Mouse (Mus musculus) myocyte (in vitro differentiated cells): ENCODE measurements around the gene Rsph3b. TPM values are rescaled to one million over a fixed set of nuclear protein-coding genes. Genes with fewer than 3 reads are reported as not detected.
A peak's percentile ranks its signal among the peaks of the same experiment; 100 is the strongest.
"Not testable (repeated sequence)": the region's sequence is repeated elsewhere in the genome, so short reads cannot be mapped to it uniquely, and the experiment has no call there.

Experiments
- H3K27me3 ChIP-seq: one replicate; pipeline ENCODE4 v1.6.1; 2011; ENCODE audit not compliant: control insufficient read depth, insufficient read depth, insufficient read length
- H3K36me3 ChIP-seq: one replicate; pipeline ENCODE4 v1.6.1; 2011; ENCODE audit not compliant: control insufficient read depth, insufficient read depth
- H3K4me2 ChIP-seq: one replicate; pipeline ENCODE4 v1.6.1; 2011; ENCODE audit warnings: low read depth, control low read depth
- H3K4me3 ChIP-seq: one replicate; pipeline ENCODE4 v1.5.1; 2011; ENCODE audit warnings: mild to moderate bottlenecking, control low read depth, moderate library complexity
- H3K79me2 ChIP-seq: one replicate; pipeline ENCODE4 v1.6.1; 2011; ENCODE audit not compliant: control insufficient read depth, insufficient read depth
- H3ac ChIP-seq: one replicate; pipeline ENCODE4 v1.6.1; 2011; ENCODE audit not compliant: control insufficient read depth, insufficient read length
- MYOD1 ChIP-seq, 3 experiments: IDR thresholded peaks; one replicate each; pipeline ENCODE4 v1.6.1; 2011; ENCODE audit warnings: control low read depth in 2 of 3, low read depth in 2 of 3, mild to moderate bottlenecking in 2 of 3, moderate library complexity in 1 of 3; ENCODE audit not compliant: insufficient read length in 2 of 3, control insufficient read depth in 1 of 3
- MYOG ChIP-seq, 3 experiments: IDR thresholded peaks; one replicate each; pipeline ENCODE4 v1.6.1; 2011; ENCODE audit warnings: control low read depth in 2 of 3, low read depth in 2 of 3, mild to moderate bottlenecking in 2 of 3; ENCODE audit not compliant: insufficient read length in 2 of 3, control insufficient read depth in 1 of 3, insufficient read depth in 1 of 3
- polyA plus RNA-seq: library from polyadenylated mRNA; unstranded; fragments of >200 nt; fragmentation: generic; extraction: Trizol; gene quantifications from one replicate; pipeline ENCODE4 v1.2.1, GENCODE M21; 2012; ENCODE audit warnings: missing spikeins

Rsph3b gene
- polyA plus RNA-seq, 1 experiment, result 19.8 TPM

DNA sequence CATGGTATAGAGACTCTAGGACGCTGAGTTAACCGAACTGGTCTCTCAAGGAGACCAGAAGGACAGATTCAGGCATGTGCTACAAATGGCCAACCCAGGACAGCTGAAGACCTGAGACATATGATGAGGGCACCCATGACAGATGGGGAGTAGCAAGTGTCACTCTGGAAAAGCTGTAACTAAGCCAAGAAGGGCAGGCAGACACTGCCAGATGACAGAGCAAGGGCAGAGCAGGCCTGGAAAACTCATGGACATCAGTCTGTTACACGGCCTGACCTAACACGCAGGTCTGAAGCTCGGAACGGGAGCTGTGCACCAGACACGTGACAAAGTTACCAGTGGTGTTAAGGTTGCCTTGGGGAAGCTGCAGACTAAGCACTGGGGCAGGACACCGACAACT is 10.4 kb upstream of the Rsph3b start:
- not testable (repeated sequence) for H3K4me2 ChIP-seq, H3K4me3 ChIP-seq, H3K79me2 ChIP-seq

DNA sequence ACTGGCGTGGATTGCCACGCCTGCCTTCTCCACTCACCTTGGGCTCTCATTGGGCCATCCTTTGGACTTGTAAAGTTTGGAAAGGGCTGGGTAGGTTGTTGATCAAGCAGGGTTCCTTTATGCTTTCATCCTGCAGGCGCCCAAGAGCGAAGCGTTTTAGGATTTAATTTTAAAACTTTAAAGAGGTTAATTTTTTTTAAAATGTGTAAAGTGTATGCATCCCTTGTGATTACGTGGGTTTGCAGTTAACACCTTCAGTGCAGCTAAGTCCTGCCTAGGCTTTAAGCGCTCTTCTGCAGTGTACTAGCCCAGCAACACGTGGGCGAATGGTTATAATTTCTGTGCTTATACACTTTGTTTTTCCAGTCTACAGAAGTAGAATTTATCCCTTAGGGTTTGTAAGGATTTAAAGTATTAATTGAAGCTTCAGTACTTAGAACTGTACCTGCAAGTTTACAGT is 317 bp upstream of the Rsph3b start:
- H3K79me2 ChIP-seq, H3K27me3 ChIP-seq, H3ac ChIP-seq, H3K36me3 ChIP-seq: not testable (repeated sequence)
- peak overlapping the region; percentile 22 for H3K4me3 ChIP-seq
- peak overlapping the region; percentile 97 for H3K4me2 ChIP-seq

More for the DNA sequence above, 10.4 kb upstream of the Rsph3b start:
- H3K27me3 ChIP-seq, H3K36me3 ChIP-seq, H3ac ChIP-seq: not testable (repeated sequence)
- TF ChIP-seq MYOD1 (IDR thresholded peaks at IDR 0.05; ENCODE audit: control insufficient read depth in 1 of 3, insufficient read length in 2 of 3, low read depth in 2 of 3) (peak; percentile 5 to 11 (median 7)), MYOG (IDR thresholded peaks at IDR 0.05; ENCODE audit: control insufficient read depth in 1 of 3, insufficient read depth in 1 of 3, insufficient read length in 2 of 3, low read depth in 2 of 3) (peak in 2 of 3 experiments; percentile 8 to 41)

- H3K4me2 ChIP-seq, result peak overlapping the region; percentile 45
- H3K27me3 ChIP-seq, H3ac ChIP-seq, H3K36me3 ChIP-seq, H3K79me2 ChIP-seq: not testable (repeated sequence)
- H3K4me3 ChIP-seq, result peak overlapping the region; percentile 22
Observed at GRCm38 (mm10) chr17:6947637-6947983, 872 bp downstream of the Rsph3b start.

DNA sequence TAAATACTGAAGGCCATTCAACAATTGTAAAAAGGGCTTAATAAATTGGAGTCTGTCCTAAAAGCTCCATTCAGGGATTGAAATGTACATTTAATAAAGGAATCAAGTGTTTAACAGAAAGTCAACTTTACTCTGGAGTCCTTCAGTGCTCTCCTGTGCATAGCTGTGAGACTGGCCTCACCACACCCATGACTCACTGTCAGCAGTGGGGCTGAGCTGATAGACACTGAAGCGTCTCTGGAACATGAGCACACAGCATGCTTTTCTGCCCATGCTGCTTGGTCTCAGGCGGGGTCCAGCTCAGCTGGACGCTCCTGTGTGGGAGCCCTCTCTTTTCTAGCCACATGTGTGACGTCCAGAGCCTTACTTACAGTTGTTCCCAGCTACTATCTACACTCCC is 5.9 kb downstream of the Rsph3b start:
- not testable (repeated sequence) for H3K4me3 ChIP-seq, H3K79me2 ChIP-seq, H3K27me3 ChIP-seq, H3K4me2 ChIP-seq, H3K36me3 ChIP-seq, H3ac ChIP-seq

- H3K36me3 ChIP-seq, H3ac ChIP-seq, H3K4me3 ChIP-seq, H3K79me2 ChIP-seq, H3K4me2 ChIP-seq, H3K27me3 ChIP-seq: not testable (repeated sequence)
Observed at GRCm38 (mm10) chr17:6931625-6932024, 16.9 kb downstream of the Rsph3b start.

GRCm38 (mm10) chr17:6920351-6920894 is 28.1 kb downstream of the Rsph3b start:
- H3K79me2 ChIP-seq, H3K36me3 ChIP-seq, H3K4me2 ChIP-seq, H3K27me3 ChIP-seq, H3K4me3 ChIP-seq, H3ac ChIP-seq: not testable (repeated sequence)

DNA sequence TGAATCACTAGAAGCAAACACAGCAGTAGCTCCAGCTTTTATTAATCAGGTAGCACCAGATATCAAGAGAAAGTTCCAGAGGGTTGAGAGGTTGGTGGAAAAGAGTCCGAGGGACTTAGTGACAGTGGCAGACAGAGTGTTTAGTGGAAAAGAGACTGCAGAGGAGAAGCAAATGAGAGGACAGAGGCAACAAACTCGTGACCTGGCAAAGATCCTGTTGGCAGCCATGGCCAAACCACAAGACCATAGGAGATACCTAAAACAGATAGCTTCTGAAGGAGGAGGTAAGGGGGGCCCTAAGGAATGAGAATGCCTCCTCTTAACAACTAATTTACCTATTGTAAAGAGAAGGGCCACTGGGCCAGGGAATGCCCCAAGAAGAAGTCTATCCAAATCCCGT is 29.1 kb downstream of the Rsph3b start:
- H3K36me3 ChIP-seq, H3K4me3 ChIP-seq, H3K27me3 ChIP-seq, H3K4me2 ChIP-seq, H3K79me2 ChIP-seq, H3ac ChIP-seq: not testable (repeated sequence)

DNA sequence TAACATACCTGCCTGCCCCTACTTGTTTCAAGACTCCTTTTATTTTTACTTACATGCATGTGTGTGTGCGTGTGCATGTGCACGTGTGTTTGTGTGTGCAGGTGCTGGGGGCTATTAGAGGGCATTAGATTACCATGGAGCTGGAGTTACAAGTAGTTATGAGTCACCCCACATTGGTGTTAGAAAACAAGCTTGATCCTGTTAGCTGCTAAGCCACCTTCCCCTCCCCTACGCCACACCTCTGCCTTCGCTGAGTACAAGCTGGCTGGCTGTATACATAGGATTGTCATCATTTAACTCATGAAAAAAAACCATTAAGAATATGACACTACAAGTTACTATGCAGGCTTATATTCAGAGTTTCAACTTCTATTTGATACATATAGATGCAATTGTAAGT is 33.2 kb downstream of the Rsph3b start:
- H3K4me3 ChIP-seq, H3K79me2 ChIP-seq, H3K27me3 ChIP-seq, H3K4me2 ChIP-seq, H3K36me3 ChIP-seq, H3ac ChIP-seq: not testable (repeated sequence)

GRCm38 (mm10) chr17:6914066-6914465 is 34.4 kb downstream of the Rsph3b start:
- not testable (repeated sequence) for H3K27me3 ChIP-seq, H3ac ChIP-seq, H3K36me3 ChIP-seq, H3K79me2 ChIP-seq, H3K4me2 ChIP-seq, H3K4me3 ChIP-seq

DNA sequence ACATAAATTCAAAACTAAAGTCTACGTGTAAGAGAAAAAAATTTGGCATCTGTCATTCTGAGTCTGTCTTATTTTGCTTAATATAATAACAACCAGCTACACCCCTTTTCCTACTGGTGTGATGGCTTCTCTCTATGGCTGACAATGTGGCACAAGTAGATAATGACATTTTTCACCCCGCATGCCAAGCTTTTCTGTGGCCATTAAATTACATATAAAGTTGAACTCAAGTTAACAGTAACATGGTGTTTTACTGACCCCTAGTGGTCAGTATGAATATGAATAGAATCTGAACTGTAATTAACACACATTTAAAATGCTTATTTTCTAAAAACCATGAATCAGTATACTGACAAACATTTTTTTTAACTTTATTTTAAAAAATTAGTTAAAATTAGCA is 48.1 kb downstream of the Rsph3b start:
- not testable (repeated sequence) for H3ac ChIP-seq, H3K4me2 ChIP-seq, H3K4me3 ChIP-seq, H3K36me3 ChIP-seq, H3K79me2 ChIP-seq, H3K27me3 ChIP-seq

GRCm38 (mm10) chr17:6897996-6898562 is 50.4 kb downstream of the Rsph3b start:
- H3K27me3 ChIP-seq, H3K36me3 ChIP-seq, H3K79me2 ChIP-seq, H3K4me2 ChIP-seq, H3K4me3 ChIP-seq, H3ac ChIP-seq: not testable (repeated sequence)
